Mouse (Mus musculus): ENCODE measurements around the gene Uchl1.

DNA sequence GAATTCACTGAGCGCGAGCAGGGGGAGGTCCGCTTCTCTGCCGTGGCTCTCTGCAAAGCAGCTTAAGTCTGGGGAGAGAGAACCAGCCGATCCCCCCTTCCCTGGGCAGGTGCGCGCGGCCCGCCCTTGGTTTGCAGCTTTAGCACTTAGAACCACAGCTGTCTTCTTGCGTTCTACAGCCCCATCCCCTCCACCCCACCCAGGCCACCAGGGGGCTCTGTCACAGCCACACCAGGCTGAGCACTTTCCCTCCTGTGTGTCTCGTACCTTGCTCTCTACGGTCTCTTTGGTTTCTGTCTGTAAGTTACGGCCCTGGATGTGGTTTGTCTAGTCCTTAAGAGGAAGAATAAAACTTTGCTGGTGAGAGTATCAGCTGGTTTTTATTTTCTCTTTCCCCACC lies 11.0 kb downstream of the Uchl1 start:
- no peak for TF ChIP-seq ZNF384 (IDR thresholded peaks at IDR 0.05; ENCODE audit: low read depth, low read length)
- TF ChIP-seq USF1 (IDR thresholded peaks at IDR 0.05; ENCODE audit: low read depth, low read length), result no peak
- TF ChIP-seq POLR2AphosphoS5 (IDR thresholded peaks at IDR 0.05; ENCODE audit: borderline replicate concordance, low read depth, low read length), result no peak
- no peak for TF ChIP-seq CTCF (IDR thresholded peaks at IDR 0.05 in 2 of 3, conservative IDR thresholded peaks at IDR 0.05 in 1 of 3; ENCODE audit: control insufficient read depth in 1 of 3, insufficient read depth in 1 of 3, low read depth in 2 of 3, low read length in 3 of 3, poor library complexity in 1 of 3, severe bottlenecking in 1 of 3)
- TF ChIP-seq GATA1 (IDR thresholded peaks at IDR 0.05; ENCODE audit: low read depth, low read length), result no peak
- no peak for TF ChIP-seq POLR2A (IDR thresholded peaks at IDR 0.05; ENCODE audit: control insufficient read depth in 1 of 2, insufficient read depth in 1 of 2, low read depth in 1 of 2, low read length in 2 of 2, poor library complexity in 1 of 2)
